ENCODE assay signal across 8 mouse cellular contexts in genomic region chr11:53769760-53770124, GRCm38 (mm10). TPM values are rescaled to one million over a fixed set of nuclear protein-coding genes. Genes with fewer than 3 reads are reported as not detected.
DNase-seq lines count a peak whose midpoint lies in the region; ATAC-seq and TF ChIP-seq lines count a peak whose summit lies in the region.

Irf1 (plus strand) TSS chr11:53770014.

- H3K27me3 ChIP-seq in G1E (ENCODE audit: insufficient read depth, low read length), result peaks cover 55% of the 10 kb centered on the region
- H3K27me3 ChIP-seq in forebrain, embryonic 16.5 days (replicated peaks; ENCODE audit: control insufficient read depth, insufficient read depth, low read length), result peaks cover 7% of the 10 kb centered on the region; the same call in 1 of the 2 replicates
- H3K27me3 ChIP-seq in neural tube, embryonic 14.5 days (ENCODE audit: control insufficient read depth, insufficient read depth, low read length), result peaks cover 7% of the 10 kb centered on the region

- H3K9ac ChIP-seq in forebrain, embryonic 16.5 days (replicated peaks; ENCODE audit: low read depth, low read length), result peak within 1 kb of the TSS; percentile 60
- peak within 1 kb of the TSS; percentile 52 for H3K9ac ChIP-seq in neural tube, embryonic 14.5 days (replicated peaks; ENCODE audit: low read depth, low read length)

- peaks cover 30% of the 10 kb centered on the region for H3K4me1 ChIP-seq in G1E (ENCODE audit: insufficient read depth, low read depth, low read length)
- peaks cover 8% of the 10 kb centered on the region for H3K4me1 ChIP-seq in forebrain, embryonic 16.5 days (replicated peaks; ENCODE audit: control insufficient read depth, insufficient read depth, low read length)
- no peaks in the 10 kb centered on the region for H3K4me1 ChIP-seq in neural tube, embryonic 14.5 days (ENCODE audit: control insufficient read depth, insufficient read depth, low read length)

- peaks cover 9% of the 10 kb centered on the region for H3K36me3 ChIP-seq in G1E (replicated peaks)
- no peaks in the 10 kb centered on the region for H3K36me3 ChIP-seq in forebrain, embryonic 16.5 days (ENCODE audit: control insufficient read depth, insufficient read depth)
- no peaks in the 10 kb centered on the region for H3K36me3 ChIP-seq in neural tube, embryonic 14.5 days (ENCODE audit: control insufficient read depth, insufficient read depth, low read length)

- no peak for TF ChIP-seq CTCF in G1E (IDR thresholded peaks at IDR 0.05; ENCODE audit: low read depth, low read length)

- peak within 1 kb of the TSS; percentile 96 for H3K4me2 ChIP-seq in forebrain, embryonic 16.5 days (ENCODE audit: low read length)
- peak within 1 kb of the TSS; percentile 98 for H3K4me2 ChIP-seq in neural tube, embryonic 14.5 days (ENCODE audit: low read depth, low read length)

- intact Hi-C loops in heart, postnatal 25 days (cut with DNase I), result loop anchor here (2.0 to 5.0 kb wide), 2 partner anchors 15 to 43 kb away; no protein-coding TSS in a partner anchor

- ATAC-seq in G1E (ENCODE audit: extremely low read depth, insufficient number of reproducible peaks, low FRiP score, poor library complexity, severe bottlenecking), result peak; percentile 87
- ATAC-seq in forebrain, embryonic 16.5 days, result peak; percentile 97
- peak; percentile 95 for ATAC-seq in neural tube, embryonic 14.5 days (ENCODE audit: low read depth)

- H3K9me3 ChIP-seq in G1E (replicated peaks), result no peaks in the 10 kb centered on the region
- no peaks in the 10 kb centered on the region for H3K9me3 ChIP-seq in forebrain, embryonic 16.5 days (ENCODE audit: control insufficient read depth, low read length)
- H3K9me3 ChIP-seq in neural tube, embryonic 14.5 days (ENCODE audit: control insufficient read depth, low read length), result no peaks in the 10 kb centered on the region

- no peak within 1 kb of the TSS for H3K27ac ChIP-seq in forebrain, embryonic 16.5 days (ENCODE audit: low read length)
- H3K27ac ChIP-seq in neural tube, embryonic 14.5 days (ENCODE audit: low read depth, low read length), result no peak within 1 kb of the TSS

- H3K4me3 ChIP-seq in G1E (ENCODE audit: low read depth, low read length), result peak within 1 kb of the TSS; percentile 78
- H3K4me3 ChIP-seq in forebrain, embryonic 16.5 days (replicated peaks; ENCODE audit: low read length), result peak within 1 kb of the TSS; percentile 67
- H3K4me3 ChIP-seq in neural tube, embryonic 14.5 days (ENCODE audit: low read depth, low read length), result peak within 1 kb of the TSS; percentile 70

- 1% methylated on average over 33 of the region's 40 CpGs for WGBS in forebrain, embryonic 16.5 days
- 0% methylated on average over 34 of the region's 40 CpGs for WGBS in neural tube, embryonic 14.5 days

- DNase-seq in G1E (ENCODE audit: low spot score), result peak; percentile 96
- DNase-seq in cerebellum, adult 18-20 months, result peak; percentile 76 to 77
- DNase-seq in heart, postnatal 25 days (ENCODE audit: low spot score), result peak; percentile 96
- peak; percentile 79 to 87 for DNase-seq in layer of hippocampus, adult 18-20 months (ENCODE audit: low spot score in 2 of 2)
- DNase-seq in lung, adult 18-20 months, result peak; percentile 98
- peak; percentile 95 for DNase-seq in testis, postnatal 10 days (ENCODE audit: low spot score)

RNA-seq across cellular contexts. Expression of gene Irf1, which starts in this region (rescaled TPM):
- total RNA-seq in G1E (2014; fragmentation: Nextera tagmentation) (2.5 TPM in 1 of 2 replicates, not detected in the other), G1E (2017) (7.9 and 9.3 TPM in 2 replicates)
- 0.21 and 0.29 TPM in 2 replicates for polyA plus RNA-seq in G1E (2012)
- polyA plus RNA-seq in forebrain, embryonic 16.5 days (2015; fragmentation: Nextera tagmentation; extraction: Ambion mirVana), result 2.5 and 3.4 TPM in 2 replicates
- total RNA-seq in heart, postnatal 25 days (2021), result 10 to 100 TPM; 13.7 to 21.1 TPM
- total RNA-seq in layer of hippocampus, adult 18-20 months (2021), result 10 to 100 TPM in 1 of 2 experiments, 1 to 10 TPM in 1; 9.4 to 11.6 TPM
- polyA plus RNA-seq in neural tube, embryonic 14.5 days (2014; fragmentation: Nextera tagmentation; extraction: Ambion mirVana), result 1.4 and 3.3 TPM in 2 replicates
